Mouse (Mus musculus): ENCODE data around the gene Adk.

DNA sequence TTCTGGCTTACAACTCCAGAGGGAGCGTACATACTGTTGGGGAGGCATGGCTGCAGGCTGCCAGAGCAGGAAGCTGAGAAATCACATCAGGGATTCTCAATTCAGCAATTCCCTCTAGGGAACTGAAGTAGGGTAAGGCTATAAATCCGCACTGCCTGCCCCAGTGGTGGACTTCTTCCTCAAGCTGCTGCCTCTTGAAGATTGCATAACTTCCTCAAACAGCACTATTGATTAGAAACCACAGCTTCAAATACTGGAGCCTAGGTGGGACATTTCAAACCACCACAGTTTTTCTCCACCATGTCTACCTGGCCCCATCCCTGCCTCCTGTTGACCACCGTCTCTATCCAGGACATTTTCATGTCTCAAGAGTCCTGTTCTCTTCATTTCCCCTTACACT, 38.0 kb downstream of the Adk start:
- no peak for TF ChIP-seq EP300 (IDR thresholded peaks at IDR 0.05; ENCODE audit: low read depth)
- TF ChIP-seq CTCF (IDR thresholded peaks at IDR 0.05; ENCODE audit: low read depth): no peak

All from heart, postnatal 0 days (tissue).